Mouse (Mus musculus) midbrain, embryonic 14.5 days (tissue): ENCODE measurements around the gene Ppfibp1. TPM values are rescaled to one million over a fixed set of nuclear protein-coding genes. Genes with fewer than 3 reads are reported as not detected.

Source experiments
- ATAC-seq: fragments of 200-750 bp; cut with Nextera tagmentation; 2 replicates; pipeline ENCODE4 v1.8.0; 2017; ENCODE audit warnings: moderate number of reproducible peaks, moderate library complexity; ENCODE audit not compliant: low FRiP score, low TSS enrichment
- DNase-seq: peaks from one replicate; pipeline ENCODE4 v3.0.0-alpha.2; 2015
- H3K27ac ChIP-seq: fragments of 300-500 bp; sonication (generic); replicated peaks from 2 replicates; pipeline ENCODE4 v1.5.1; 2014; ENCODE audit warnings: mild to moderate bottlenecking, low read depth, low read length, moderate library complexity
- H3K27me3 ChIP-seq: fragments of 300-500 bp; sonication (generic); 2 replicates; pipeline ENCODE4 v1.6.1; 2014; ENCODE audit warnings: low read length, control low read depth, mixed read lengths; ENCODE audit not compliant: control insufficient read depth, insufficient read depth
- H3K36me3 ChIP-seq: fragments of 300-500 bp; sonication (generic); 2 replicates; pipeline ENCODE4 v1.6.1; 2014; ENCODE audit warnings: low read length, control low read depth; ENCODE audit not compliant: control insufficient read depth, insufficient read depth
- H3K4me1 ChIP-seq: fragments of 300-500 bp; sonication (generic); 2 replicates; pipeline ENCODE4 v1.6.1; 2014; ENCODE audit warnings: mild to moderate bottlenecking, antibody characterized with exemption, low read length, control low read depth; ENCODE audit not compliant: control insufficient read depth, insufficient read depth
- H3K4me2 ChIP-seq: fragments of 300-500 bp; sonication (generic); 2 replicates; pipeline ENCODE4 v1.6.1; 2014; ENCODE audit warnings: mild to moderate bottlenecking, low read length, moderate library complexity
- H3K4me3 ChIP-seq: fragments of 300-500 bp; sonication (generic); replicated peaks from 2 replicates; pipeline ENCODE4 v1.5.1; 2014; ENCODE audit warnings: low read depth, low read length
- H3K9ac ChIP-seq: fragments of 300-500 bp; sonication (generic); replicated peaks from 2 replicates; pipeline ENCODE4 v1.6.1; 2014; ENCODE audit warnings: mild to moderate bottlenecking, low read length, moderate library complexity
- H3K9me3 ChIP-seq: fragments of 300-500 bp; sonication (generic); 2 replicates; pipeline ENCODE4 v1.6.1; 2016; ENCODE audit warnings: low read length, control low read depth, mixed read lengths; ENCODE audit not compliant: control insufficient read depth
- WGBS: fragments of 180-500 bp; shearing (Covaris S2); extraction: QIAGEN DNeasy Blood & Tissue Kit; methylation state at CpG from one replicate; pipeline ENCODE4 v1.1.7; 2014; 5-methylcytosine and 5-hydroxymethylcytosine counted together
- polyA plus RNA-seq: library from polyadenylated mRNA; unstranded; fragments of >200 nt; fragmentation: Nextera tagmentation; extraction: Ambion mirVana; gene quantifications from 2 replicates; pipeline ENCODE4 v1.2.1, GENCODE M21; 2014

The Ppfibp1 gene
- polyA plus RNA-seq, 1 experiment from 2014 or later = 13.4 TPM

DNA sequence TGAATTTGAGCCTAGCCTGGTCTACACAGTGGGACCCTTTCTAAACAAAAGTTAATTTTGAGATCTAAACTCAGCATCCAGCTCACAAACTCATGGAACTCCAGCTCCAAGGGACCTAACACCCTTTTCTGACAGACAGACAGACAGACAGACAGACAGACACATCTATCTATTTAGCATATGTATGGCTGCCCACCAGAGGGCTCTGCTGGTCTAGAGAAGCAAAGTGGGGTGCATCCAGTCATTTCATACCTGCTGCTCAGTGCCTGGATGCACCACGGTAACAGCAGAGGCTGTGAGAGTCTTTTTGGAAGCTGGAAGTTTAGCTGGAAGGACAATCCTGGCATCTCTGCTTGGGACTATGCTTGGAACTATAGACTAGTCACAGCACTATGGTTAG, 125.3 kb downstream of the Ppfibp1 start:
- H3K36me3 ChIP-seq = no peaks in the 10 kb centered on the region
- no peak overlapping the region for H3K27ac ChIP-seq
- ATAC-seq (no peak), DNase-seq (no peak)
- 77% methylated on average over 1 of the region's 1 CpGs for WGBS
- no peaks in the 10 kb centered on the region for H3K9me3 ChIP-seq
- H3K27me3 ChIP-seq = no peaks in the 10 kb centered on the region
- H3K9ac ChIP-seq = no peak overlapping the region
- H3K4me2 ChIP-seq = no peak overlapping the region
- no peak overlapping the region for H3K4me3 ChIP-seq
- no peaks in the 10 kb centered on the region for H3K4me1 ChIP-seq

GRCm38 (mm10) chr6:147017906-147018305, 129.6 kb downstream of the Ppfibp1 start:
- 88% methylated on average over 4 of the region's 4 CpGs for WGBS

DNA sequence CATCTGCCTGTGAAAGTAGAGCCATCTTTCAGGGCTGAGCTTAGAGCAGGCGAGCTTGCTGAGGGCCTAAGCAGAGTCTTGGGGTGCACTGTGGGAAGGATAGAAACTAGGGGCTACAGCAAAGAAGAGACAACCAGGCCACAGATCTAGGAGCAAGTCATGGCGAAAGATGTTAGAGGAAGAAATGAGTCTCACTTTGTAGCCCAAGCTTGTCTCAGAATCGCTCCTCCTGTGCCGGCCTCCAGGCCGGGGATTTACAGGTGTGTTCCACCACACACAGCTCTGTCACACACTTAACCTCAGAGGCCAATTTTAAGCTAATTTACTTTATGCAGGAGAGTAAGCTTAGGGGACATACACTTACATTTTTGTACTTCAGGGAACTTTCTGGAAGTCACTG, 130.1 kb downstream of the Ppfibp1 start:
- ATAC-seq = no peak
- DNase-seq = no peak
- 93% methylated on average over 5 of the region's 5 CpGs for WGBS

More at GRCm38 (mm10) chr6:147017906-147018305, 129.6 kb downstream of the Ppfibp1 start:
- H3K4me3 ChIP-seq = no peak overlapping the region
- no peaks in the 10 kb centered on the region for H3K27me3 ChIP-seq
- no peak overlapping the region for H3K4me2 ChIP-seq
- ATAC-seq (no peak), DNase-seq (no peak)
- no peak overlapping the region for H3K27ac ChIP-seq
- no peaks in the 10 kb centered on the region; the same call in 1 of the 2 replicates for H3K36me3 ChIP-seq
- H3K4me1 ChIP-seq = no peaks in the 10 kb centered on the region
- no peaks in the 10 kb centered on the region for H3K9me3 ChIP-seq
- H3K9ac ChIP-seq = no peak overlapping the region

GRCm38 (mm10) chr6:147021181-147021580, 132.9 kb downstream of the Ppfibp1 start:
- Histone ChIP-seq H3K27ac (no peak overlapping the region), H3K9ac (no peak overlapping the region), H3K4me1 (no peaks in the 10 kb centered on the region), H3K4me3 (no peak overlapping the region), H3K4me2 (no peak overlapping the region), H3K9me3 (no peaks in the 10 kb centered on the region), H3K27me3 (no peaks in the 10 kb centered on the region), H3K36me3 (no peaks in the 10 kb centered on the region; the same call in 1 of the 2 replicates)
- ATAC-seq = no peak
- DNase-seq = no peak
- WGBS = 96% methylated on average over 5 of the region's 5 CpGs

More for the DNA sequence above, 130.1 kb downstream of the Ppfibp1 start:
- H3K9ac ChIP-seq = no peak overlapping the region
- H3K4me2 ChIP-seq = no peak overlapping the region
- H3K9me3 ChIP-seq = no peaks in the 10 kb centered on the region
- H3K4me3 ChIP-seq = no peak overlapping the region
- H3K36me3 ChIP-seq = no peaks in the 10 kb centered on the region; the same call in 1 of the 2 replicates
- no peaks in the 10 kb centered on the region for H3K27me3 ChIP-seq
- H3K27ac ChIP-seq = no peak overlapping the region
- no peaks in the 10 kb centered on the region for H3K4me1 ChIP-seq

DNA sequence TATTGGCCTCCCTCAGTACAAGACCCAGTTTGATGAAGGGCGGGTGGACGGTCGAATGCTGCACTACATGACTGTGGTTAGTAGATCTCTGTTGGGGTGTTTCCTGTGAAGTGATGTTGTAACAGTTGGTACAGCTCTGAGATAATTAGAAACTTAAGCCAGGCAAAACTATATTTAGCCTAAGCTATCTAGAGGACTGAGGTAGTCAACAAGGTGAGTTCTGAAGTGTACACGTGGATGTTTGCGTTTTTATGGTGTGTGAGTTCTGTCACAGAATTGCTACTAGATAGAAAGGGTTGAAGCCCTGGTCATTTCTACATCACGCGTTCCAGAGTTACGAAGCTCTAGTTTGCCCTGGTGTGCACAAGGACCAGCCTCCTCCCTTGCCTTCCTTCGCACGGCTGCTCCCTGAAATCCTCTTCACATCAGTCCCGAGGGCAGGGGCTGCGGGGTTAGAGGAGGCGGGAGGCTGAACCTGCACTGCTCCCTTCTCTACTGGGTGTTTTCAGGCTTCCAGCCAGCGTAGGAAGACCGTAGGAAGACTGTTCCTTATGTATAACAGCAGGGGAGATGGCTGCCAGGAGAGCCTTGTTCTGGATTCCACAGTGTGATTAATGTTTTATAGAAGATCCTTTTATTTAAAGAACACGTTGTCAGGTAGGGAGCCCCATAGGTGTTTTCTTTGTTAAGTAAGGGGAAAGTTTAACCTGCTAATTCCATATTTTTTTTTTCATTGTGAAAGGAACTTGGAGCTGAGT, 134.3 kb downstream of the Ppfibp1 start:
- ATAC-seq = no peak
- Histone ChIP-seq H3K9me3 (no peaks in the 10 kb centered on the region), H3K9ac (no peak overlapping the region), H3K27me3 (no peaks in the 10 kb centered on the region), H3K27ac (no peak overlapping the region), H3K4me2 (no peak overlapping the region), H3K4me3 (no peak overlapping the region), H3K4me1 (no peaks in the 10 kb centered on the region), H3K36me3 (no peaks in the 10 kb centered on the region; the same call in 1 of the 2 replicates)
- 86% methylated on average over 16 of the region's 16 CpGs for WGBS
- DNase-seq = no peak

DNA sequence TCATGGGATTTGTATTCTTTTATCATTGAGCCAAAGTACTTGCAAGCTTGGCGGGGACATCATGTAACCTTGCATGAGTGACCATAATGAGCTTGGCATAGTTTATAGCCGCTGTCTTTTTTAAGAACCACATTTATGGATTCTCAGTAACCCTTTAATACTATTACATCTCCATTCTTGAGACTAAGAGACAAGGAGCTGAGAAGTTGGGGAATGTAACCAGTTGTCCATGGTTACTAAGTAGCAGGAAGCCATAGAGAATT, 134.8 kb downstream of the Ppfibp1 start:
- WGBS = 92% methylated on average over 2 of the region's 2 CpGs
- H3K27me3 ChIP-seq = no peaks in the 10 kb centered on the region
- H3K4me3 ChIP-seq = no peak overlapping the region
- no peak overlapping the region for H3K9ac ChIP-seq
- ATAC-seq (no peak), DNase-seq (no peak)
- H3K4me2 ChIP-seq = no peak overlapping the region
- H3K4me1 ChIP-seq = no peaks in the 10 kb centered on the region
- H3K9me3 ChIP-seq = no peaks in the 10 kb centered on the region
- no peaks in the 10 kb centered on the region; the same call in 1 of the 2 replicates for H3K36me3 ChIP-seq
- no peak overlapping the region for H3K27ac ChIP-seq

DNA sequence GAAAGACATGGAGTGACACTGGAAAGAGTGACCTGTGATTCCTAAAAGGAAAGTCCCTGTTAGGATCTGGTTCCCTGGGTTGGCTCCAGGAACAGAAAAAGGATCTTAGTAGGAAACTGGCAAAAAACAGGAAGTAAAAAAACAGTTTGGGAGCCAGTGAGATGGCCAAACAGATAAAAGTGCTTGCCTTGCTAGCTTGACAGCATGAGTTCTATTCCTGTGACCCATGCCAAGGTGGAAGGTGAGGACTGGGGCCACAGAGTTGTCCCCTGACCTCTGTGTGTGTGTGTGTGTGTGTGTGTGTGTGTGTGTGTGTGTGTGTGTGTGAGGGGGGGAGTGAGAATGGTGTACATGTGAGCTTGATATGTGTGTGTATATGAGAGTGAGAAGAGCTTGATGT, 135.3 kb downstream of the Ppfibp1 start:
- H3K9me3 ChIP-seq = no peaks in the 10 kb centered on the region
- no peak for ATAC-seq
- no peaks in the 10 kb centered on the region for H3K27me3 ChIP-seq
- no peaks in the 10 kb centered on the region; the same call in 1 of the 2 replicates for H3K36me3 ChIP-seq
- H3K9ac ChIP-seq = no peak overlapping the region
- H3K27ac ChIP-seq = no peak overlapping the region
- DNase-seq = no peak
- H3K4me1 ChIP-seq = no peaks in the 10 kb centered on the region
- H3K4me3 ChIP-seq = no peak overlapping the region
- H3K4me2 ChIP-seq = no peak overlapping the region

GRCm38 (mm10) chr6:147024761-147025160, 136.5 kb downstream of the Ppfibp1 start:
- WGBS = 91% methylated on average over 3 of the region's 3 CpGs
- Histone ChIP-seq H3K27ac (no peak overlapping the region), H3K4me1 (no peaks in the 10 kb centered on the region), H3K9ac (no peak overlapping the region), H3K9me3 (no peaks in the 10 kb centered on the region), H3K27me3 (no peaks in the 10 kb centered on the region), H3K4me2 (no peak overlapping the region), H3K36me3 (peaks cover 1% of the 10 kb centered on the region; the same call in 1 of the 2 replicates), H3K4me3 (no peak overlapping the region)
- ATAC-seq (no peak), DNase-seq (no peak)

GRCm38 (mm10) chr6:147028396-147028795, 140.1 kb downstream of the Ppfibp1 start:
- Histone ChIP-seq H3K27ac (no peak overlapping the region), H3K4me2 (no peak overlapping the region), H3K36me3 (0 out of 2 replicates have a peak, but pooled peaks cover 2% of the 10 kb centered on the region), H3K27me3 (no peaks in the 10 kb centered on the region), H3K9me3 (no peaks in the 10 kb centered on the region), H3K9ac (no peak overlapping the region), H3K4me1 (no peaks in the 10 kb centered on the region), H3K4me3 (no peak overlapping the region)
- ATAC-seq (no peak), DNase-seq (no peak)
- WGBS = 76% methylated on average over 2 of the region's 2 CpGs
